Mouse (Mus musculus) heart, adult 9 months (tissue): ENCODE data around the gene Plekhg3.
A peak's percentile ranks its signal among the peaks of the same experiment; 100 is the strongest.

Source experiments
- DNase-seq, 2 experiments: peaks; one replicate each; pipeline ENCODE4 v3.0.0; 2022; ENCODE audit warnings: low spot score in 2 of 2

The Plekhg3 gene

GRCm38 (mm10) chr12:76583454-76583853, 52.8 kb downstream of the Plekhg3 start:
- DNase-seq = no peak

- DNase-seq = no peak
Measured at GRCm38 (mm10) chr12:76585028-76585427, 54.3 kb downstream of the Plekhg3 start.

- no peak for DNase-seq
Measured at GRCm38 (mm10) chr12:76587357-76587756, 56.7 kb downstream of the Plekhg3 start.

DNA sequence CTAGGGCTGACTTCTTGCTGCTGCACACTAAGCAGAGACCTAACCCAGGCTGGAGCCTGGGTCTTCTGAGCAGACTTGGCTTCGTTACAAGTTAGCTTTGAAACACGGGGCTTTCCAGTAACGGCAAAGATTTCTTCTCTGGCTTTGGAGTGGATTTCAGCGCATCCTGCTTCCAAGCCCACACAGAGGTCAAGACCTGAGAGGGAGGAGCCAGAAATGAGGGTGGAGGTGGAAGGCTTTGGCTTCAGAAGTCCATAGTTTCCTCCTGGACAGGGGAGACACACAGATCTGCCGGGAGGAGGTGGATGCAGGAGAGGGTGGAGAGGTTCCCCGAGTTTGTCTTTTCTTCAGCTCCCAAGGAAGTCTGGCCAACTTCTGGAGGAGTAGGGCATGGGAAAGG, 58.8 kb downstream of the Plekhg3 start:
- DNase-seq = peak; percentile 64 to 77

GRCm38 (mm10) chr12:76591037-76591436, 60.3 kb downstream of the Plekhg3 start:
- no peak for DNase-seq

DNA sequence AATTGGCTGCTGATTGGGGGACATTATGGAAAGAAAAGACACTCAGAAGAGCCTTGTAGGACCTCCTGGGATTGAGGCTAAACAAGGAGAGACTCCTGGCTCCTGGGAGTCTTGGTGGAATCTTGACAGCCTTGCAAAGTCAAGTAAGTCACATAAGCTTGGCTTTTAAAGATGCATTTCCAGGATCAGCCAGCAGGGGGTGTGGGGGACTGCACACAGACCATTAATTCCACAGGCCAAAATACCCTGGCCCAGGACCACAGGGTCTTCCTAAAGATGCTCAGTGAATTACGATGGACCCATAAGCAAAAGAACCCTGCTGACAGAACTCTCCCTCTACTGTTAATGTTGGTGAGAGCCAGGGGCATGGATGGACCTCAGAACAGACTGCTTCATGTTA, 61.5 kb downstream of the Plekhg3 start:
- DNase-seq = no peak

GRCm38 (mm10) chr12:76593254-76593653, 62.6 kb downstream of the Plekhg3 start:
- no peak for DNase-seq

- peak; percentile 81 to 87 for DNase-seq
Measured at GRCm38 (mm10) chr12:76593839-76594322, 63.2 kb downstream of the Plekhg3 start.

DNA sequence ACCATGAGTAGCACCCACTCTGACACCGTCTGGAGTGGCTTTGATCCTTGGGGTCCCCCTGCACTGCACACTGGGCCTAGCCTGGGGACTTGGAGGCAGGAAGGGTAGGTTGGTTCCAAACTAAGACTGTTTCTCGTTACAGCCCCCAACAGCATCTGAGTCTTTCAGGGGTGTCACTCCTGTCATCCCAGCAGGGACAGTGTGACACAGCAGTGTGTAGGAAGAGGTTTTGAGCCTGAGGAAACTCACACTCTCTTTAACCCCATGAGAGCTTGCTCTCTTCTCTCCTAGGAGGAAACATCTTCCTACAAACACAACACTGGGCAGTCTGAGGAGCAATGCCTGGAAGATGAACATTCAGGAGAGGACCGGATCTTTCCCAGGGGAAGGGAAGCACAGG, 63.9 kb downstream of the Plekhg3 start:
- no peak for DNase-seq

DNA sequence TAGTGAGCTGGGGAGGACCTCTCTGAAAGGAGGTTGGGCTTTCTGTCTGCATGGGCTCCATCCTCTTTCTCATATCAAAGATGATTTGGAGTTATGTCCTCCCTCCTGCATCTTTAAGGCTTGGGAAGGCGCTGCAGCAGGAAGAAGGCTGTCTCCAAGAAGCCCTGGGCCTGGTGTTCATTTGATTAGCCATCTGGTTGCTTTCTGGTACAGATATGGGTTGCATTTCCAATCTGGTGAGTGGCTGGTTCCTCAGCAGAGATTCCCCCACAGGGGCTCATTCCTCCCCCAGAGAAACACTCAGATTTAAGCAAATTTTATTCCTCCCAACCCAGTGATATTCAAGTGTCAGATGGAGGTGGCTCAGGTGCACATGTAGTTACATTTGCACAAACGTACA, 65.1 kb downstream of the Plekhg3 start:
- DNase-seq = no peak

DNA sequence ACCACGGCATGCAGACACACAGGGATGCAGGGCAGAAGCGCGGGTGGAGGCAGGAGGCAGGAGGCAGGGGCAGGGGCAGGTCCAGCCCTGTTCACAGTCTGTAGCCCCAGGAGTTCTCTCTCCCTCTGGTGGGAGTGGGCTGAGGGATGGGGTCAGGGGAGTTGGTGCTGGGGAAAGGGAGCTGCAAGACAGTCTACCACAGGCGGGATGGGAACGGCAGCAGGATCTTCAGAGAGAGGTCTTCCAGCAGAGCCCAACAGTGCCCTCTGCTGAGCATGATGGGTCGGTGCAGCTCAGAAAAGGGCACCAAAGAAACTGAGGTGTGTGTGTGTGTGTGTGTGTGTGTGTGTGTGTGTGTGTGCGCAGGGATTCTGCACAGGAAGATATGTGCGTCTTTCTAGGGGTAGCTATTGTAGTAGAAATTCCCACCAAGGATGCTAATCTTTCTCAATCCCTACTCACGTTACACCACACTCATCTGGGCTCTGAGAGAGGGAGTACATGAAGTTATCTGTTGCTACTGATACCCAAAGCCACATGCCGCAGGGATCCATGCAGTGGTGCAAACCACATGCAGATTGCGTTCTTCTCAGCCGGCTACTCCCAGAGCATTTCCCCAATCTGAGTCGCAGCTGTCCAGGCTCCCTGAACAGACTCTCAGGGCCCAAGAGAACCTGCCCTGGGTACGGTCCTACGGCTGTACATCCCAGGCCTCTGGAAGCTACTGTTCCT, 65.8 kb downstream of the Plekhg3 start:
- DNase-seq = peak; percentile 51 to 69

DNA sequence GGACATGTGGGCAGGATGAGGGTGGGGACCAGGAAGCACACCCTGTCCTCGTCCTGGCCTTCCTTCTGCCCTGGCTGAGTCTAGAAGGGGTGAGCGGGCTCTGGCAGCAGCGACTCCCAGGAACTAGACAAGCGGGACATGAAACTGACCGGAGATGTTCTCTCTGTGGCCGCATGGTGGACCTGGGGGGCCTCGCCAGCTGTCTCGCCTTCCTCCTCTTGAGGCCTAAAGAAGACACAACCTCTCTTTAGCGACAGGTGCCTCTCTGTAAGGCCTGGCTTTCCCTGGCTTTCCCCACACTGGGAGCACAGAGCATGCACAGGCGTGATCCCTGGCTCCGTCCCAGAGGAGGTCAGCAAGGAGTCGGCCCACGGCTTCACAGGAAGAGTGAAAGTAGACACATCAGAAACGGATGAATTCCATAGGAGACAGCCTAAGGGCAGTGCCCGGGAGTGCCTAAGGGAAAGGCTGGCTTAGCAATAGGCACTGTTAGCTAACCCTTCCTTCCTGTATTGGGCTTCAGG, 66.9 kb downstream of the Plekhg3 start:
- no peak for DNase-seq

DNA sequence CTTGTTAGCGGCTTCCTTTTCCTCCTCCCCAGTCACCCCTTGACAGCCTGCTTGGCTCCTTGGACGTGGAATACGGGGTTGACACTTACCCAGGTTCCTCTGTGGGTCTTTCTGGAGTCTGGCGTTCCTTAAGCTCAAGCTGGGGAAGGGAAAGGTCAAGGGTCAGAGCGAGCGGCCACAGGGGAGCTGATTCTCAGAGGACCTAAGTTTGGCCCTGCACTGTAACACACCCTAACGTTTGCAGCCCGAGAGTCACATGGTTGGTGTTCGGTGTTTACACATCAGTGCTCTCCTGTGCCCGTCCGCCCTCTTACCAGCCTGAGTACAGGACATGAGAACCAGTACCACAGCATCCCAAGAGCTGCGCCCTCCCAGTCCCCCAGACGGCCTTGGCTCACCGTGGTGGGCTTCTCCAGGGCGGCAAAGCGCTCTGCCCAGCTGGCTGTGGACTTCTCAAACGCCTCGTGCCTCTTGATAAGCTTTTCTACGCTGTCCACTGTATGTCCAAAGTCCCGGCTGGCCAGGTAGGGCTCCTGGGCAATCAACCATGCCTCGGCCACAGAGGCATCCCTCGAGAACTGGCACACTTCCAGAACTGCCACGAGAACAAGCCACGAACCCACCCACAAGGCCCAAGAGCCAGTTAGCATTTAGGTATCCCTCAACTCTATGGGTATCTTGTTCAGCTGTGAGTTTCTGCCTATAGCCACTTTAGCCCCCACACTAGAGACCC, 67.7 kb downstream of the Plekhg3 start:
- DNase-seq = no peak

- DNase-seq = no peak
Measured at GRCm38 (mm10) chr12:76603779-76604178, 73.1 kb downstream of the Plekhg3 start.

- DNase-seq = no peak
Measured at GRCm38 (mm10) chr12:76604546-76604945, 73.9 kb downstream of the Plekhg3 start.

DNA sequence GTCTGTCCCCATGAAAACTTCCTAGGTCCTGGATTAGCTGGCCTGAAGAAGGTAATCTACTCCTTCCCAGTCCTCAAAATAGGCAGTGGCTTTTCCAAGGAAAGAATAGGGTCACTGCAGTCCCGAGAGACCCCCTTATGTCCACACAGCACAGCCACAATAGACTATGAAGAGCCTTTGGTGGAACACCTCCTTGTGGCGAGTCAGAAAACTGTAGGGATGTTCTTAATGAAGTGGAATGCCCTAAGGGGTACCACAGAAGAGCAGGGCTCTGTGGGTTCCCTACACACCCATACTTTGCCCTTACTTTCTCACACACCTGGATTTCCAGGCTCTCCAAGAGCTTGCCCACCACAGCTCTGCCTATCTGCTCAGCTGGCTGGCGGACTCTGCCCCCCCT, 75.1 kb downstream of the Plekhg3 start:
- no peak for DNase-seq

- DNase-seq = no peak
Measured at GRCm38 (mm10) chr12:76608241-76608640, 77.5 kb downstream of the Plekhg3 start.

DNA sequence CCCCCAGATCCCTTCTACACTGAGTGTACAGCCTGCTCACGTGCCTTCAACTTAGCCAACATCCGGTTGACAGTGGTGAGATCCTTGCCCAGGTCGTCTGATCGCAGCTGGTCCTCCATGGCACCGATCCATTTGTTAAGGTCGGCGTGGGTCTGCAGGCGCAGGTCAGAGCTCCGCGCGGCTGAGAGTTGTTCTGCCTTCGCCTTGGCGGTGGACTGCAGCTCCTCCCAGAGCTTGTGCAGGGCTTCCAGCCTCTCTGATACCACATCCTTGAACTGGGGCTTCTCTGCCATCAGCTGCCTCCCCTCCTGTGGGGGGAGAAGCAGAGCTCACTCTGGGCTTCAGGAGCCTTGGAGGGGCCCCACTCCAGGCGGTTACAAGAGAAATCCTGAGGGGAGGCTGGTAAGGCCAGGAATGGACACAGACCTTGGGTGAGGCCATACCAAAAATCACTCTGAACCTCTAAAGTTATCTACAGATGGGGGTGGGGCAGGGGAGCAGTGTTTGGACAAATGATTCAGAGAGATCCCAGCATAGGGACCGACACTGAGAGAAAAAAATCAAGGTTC, 78.4 kb downstream of the Plekhg3 start:
- DNase-seq = no peak

- DNase-seq = no peak
Measured at GRCm38 (mm10) chr12:76612621-76613020, 81.9 kb downstream of the Plekhg3 start.

- peak in 1 of 2 experiments; percentile 44 for DNase-seq
Measured at GRCm38 (mm10) chr12:76614868-76615579, 84.3 kb downstream of the Plekhg3 start.

GRCm38 (mm10) chr12:76615580-76615937, 84.9 kb downstream of the Plekhg3 start:
- DNase-seq = no peak

DNA sequence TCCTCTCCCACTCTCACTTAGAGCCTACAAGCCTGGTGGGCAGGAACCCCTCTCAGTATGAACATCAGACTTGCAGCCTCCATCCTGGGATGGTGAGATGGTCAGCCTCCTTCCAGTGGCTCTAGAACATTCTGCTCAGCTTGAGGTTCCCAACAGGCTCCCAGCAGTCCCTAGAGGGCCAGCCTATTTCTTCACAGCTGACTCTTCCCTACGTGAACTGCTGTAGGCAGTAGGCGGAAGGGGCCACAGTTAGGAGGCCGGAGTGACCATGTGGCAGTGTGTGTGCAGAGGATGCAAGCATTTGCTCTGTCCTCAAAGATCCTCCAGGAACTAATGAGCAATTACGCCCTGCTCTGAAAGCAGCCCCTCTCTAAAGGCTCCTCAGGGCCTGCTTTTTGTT, 87.5 kb downstream of the Plekhg3 start:
- DNase-seq = no peak
